Mouse (Mus musculus) thymus, adult 2 months (tissue): Measurements from ENCODE around the gene Sun1.

Experiments
- CTCF ChIP-seq: fragments of 200-500 bp; IDR thresholded peaks from 2 replicates; pipeline ENCODE4 v1.5.1; 2012; ENCODE audit warnings: mild to moderate bottlenecking, control low read depth, low read length, moderate library complexity, borderline replicate concordance; ENCODE audit not compliant: control insufficient read depth, poor library complexity, insufficient read depth; ENCODE audit errors: extremely low read depth
- POLR2A ChIP-seq: fragments of 200-500 bp; IDR thresholded peaks from 2 replicates; pipeline ENCODE4 v1.6.1; 2012; ENCODE audit warnings: mild to moderate bottlenecking, low read length, control low read depth, moderate library complexity; ENCODE audit not compliant: control insufficient read depth, poor library complexity, insufficient read depth; ENCODE audit errors: extremely low read depth

DNA sequence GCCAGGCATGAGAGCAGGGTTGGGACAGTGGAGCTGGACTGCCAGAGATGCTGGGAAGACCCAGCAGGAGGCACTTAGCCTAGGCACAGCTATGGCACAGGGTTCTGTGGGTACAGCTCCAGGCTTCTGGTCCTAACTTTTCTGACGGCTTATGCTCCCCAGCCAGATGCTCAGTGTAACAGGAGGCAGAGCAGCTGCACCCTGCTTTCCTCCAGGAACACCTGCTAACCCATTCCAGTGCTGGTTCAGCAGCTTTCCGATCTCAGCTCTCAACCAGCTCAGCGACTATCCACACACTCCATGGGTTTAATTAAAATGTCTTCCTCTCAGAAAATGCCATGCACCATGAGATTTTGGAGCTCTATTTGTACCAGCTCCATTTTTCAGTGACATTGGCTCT is 16.3 kb downstream of the Sun1 start:
- no peak for TF ChIP-seq POLR2A
- TF ChIP-seq CTCF: no peak
